Mouse (Mus musculus): ENCODE data around the gene Olfr38. TPM values are rescaled to one million over a fixed set of nuclear protein-coding genes. Genes with fewer than 3 reads are reported as not detected.

The Olfr38 gene
- polyA plus RNA-seq, 1 experiment from 2014 or later: not detected

GRCm38 (mm10) chr6:42790247-42790948 lies 34.2 kb downstream of the Olfr38 start:
- WGBS: 48% methylated on average over 4 of the region's 4 CpGs
- Histone ChIP-seq H3K9ac (replicated peaks; ENCODE audit: low read depth, low read length) (no peak overlapping the region), H3K36me3 (ENCODE audit: control insufficient read depth, insufficient read depth) (no peaks in the 10 kb centered on the region), H3K27ac (ENCODE audit: low read length) (peak overlapping the region; percentile 79), H3K4me2 (ENCODE audit: low read length) (no peak overlapping the region), H3K4me1 (replicated peaks; ENCODE audit: control insufficient read depth, insufficient read depth, low read length) (no peaks in the 10 kb centered on the region), H3K27me3 (replicated peaks; ENCODE audit: control insufficient read depth, insufficient read depth, low read length) (no peaks in the 10 kb centered on the region), H3K9me3 (ENCODE audit: control insufficient read depth, low read length) (peaks cover 2% of the 10 kb centered on the region; the same call in 1 of the 2 replicates), H3K4me3 (replicated peaks; ENCODE audit: low read length) (no peak overlapping the region)
- peak; percentile 31 for ATAC-seq

DNA sequence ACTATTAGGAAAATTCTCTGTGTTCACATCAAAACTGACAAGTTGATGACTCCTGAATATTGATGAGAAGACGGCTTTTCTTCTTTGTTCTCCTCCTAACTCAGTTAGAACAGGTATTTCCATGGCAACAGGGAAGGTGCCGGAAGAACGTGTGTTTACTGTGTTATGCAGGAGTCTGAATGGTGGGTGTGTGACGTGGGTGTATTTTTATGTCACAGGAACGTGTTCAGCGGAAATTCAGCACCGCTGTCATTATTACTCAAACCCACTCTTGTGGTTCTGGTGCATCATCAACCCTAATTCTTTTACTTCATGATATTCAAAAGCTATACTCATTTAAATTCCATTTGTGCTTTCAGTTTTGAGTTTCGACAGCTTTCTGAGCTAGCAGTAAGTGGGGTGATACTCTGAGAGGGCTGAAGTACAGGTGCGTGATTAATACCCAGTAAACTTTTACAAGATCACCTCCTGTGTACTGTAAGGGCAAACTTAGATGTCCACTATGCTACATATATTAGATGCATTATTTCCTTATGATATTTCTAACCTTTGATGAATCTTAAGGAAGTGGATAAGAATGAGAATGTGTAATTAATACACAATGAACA lies 34.8 kb downstream of the Olfr38 start:
- no peak overlapping the region for H3K27ac ChIP-seq (ENCODE audit: low read length)

DNA sequence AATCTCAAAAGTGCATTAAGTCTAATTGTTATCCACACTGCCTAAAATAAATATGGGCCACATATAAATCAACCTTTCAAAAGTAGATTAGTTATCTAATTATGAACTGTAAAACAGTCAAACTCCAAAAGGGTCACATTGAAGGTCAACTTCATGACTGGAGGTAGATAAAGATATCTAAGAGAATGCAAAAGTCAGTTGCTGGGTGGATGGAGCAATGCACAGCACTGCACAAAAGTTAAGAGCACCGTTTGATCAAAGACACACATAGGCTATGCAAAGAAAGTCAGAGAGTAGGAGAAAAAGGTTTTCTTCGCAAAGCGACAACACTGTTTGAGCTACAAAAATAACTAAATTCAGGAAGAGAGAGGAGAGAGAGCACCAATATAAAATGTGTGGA lies 38.8 kb downstream of the Olfr38 start:
- Histone ChIP-seq H3K9me3 (ENCODE audit: control insufficient read depth, low read length) (peaks cover 2% of the 10 kb centered on the region; the same call in 1 of the 2 replicates), H3K4me2 (ENCODE audit: low read length) (no peak overlapping the region), H3K4me1 (replicated peaks; ENCODE audit: control insufficient read depth, insufficient read depth, low read length) (no peaks in the 10 kb centered on the region), H3K9ac (replicated peaks; ENCODE audit: low read depth, low read length) (no peak overlapping the region), H3K4me3 (replicated peaks; ENCODE audit: low read length) (no peak overlapping the region), H3K36me3 (ENCODE audit: control insufficient read depth, insufficient read depth) (no peaks in the 10 kb centered on the region), H3K27me3 (replicated peaks; ENCODE audit: control insufficient read depth, insufficient read depth, low read length) (no peaks in the 10 kb centered on the region), H3K27ac (ENCODE audit: low read length) (no peak overlapping the region)
- no peak for ATAC-seq
- 91% methylated on average over 3 of the region's 3 CpGs for WGBS

More for the DNA sequence above, 34.8 kb downstream of the Olfr38 start:
- H3K9ac ChIP-seq (replicated peaks; ENCODE audit: low read depth, low read length): no peak overlapping the region
- ATAC-seq: peak; percentile 95
- no peaks in the 10 kb centered on the region for H3K4me1 ChIP-seq (replicated peaks; ENCODE audit: control insufficient read depth, insufficient read depth, low read length)
- no peaks in the 10 kb centered on the region for H3K27me3 ChIP-seq (replicated peaks; ENCODE audit: control insufficient read depth, insufficient read depth, low read length)
- 63% methylated on average over 9 of the region's 9 CpGs for WGBS
- H3K4me2 ChIP-seq (ENCODE audit: low read length): no peak overlapping the region
- H3K36me3 ChIP-seq (ENCODE audit: control insufficient read depth, insufficient read depth): no peaks in the 10 kb centered on the region
- peaks cover 2% of the 10 kb centered on the region; the same call in 1 of the 2 replicates for H3K9me3 ChIP-seq (ENCODE audit: control insufficient read depth, low read length)
- no peak overlapping the region for H3K4me3 ChIP-seq (replicated peaks; ENCODE audit: low read length)

- 94% methylated on average over 1 of the region's 1 CpGs for WGBS
- H3K4me1 ChIP-seq (replicated peaks; ENCODE audit: control insufficient read depth, insufficient read depth, low read length): no peaks in the 10 kb centered on the region
- no peak within 1 kb of the TSS for H3K4me2 ChIP-seq (ENCODE audit: low read length)
- no peaks in the 10 kb centered on the region for H3K9me3 ChIP-seq (ENCODE audit: control insufficient read depth, low read length)
- H3K9ac ChIP-seq (replicated peaks; ENCODE audit: low read depth, low read length): no peak within 1 kb of the TSS
- H3K4me3 ChIP-seq (replicated peaks; ENCODE audit: low read length): no peak within 1 kb of the TSS
- no peaks in the 10 kb centered on the region for H3K36me3 ChIP-seq (ENCODE audit: control insufficient read depth, insufficient read depth)
- no peak for ATAC-seq
- H3K27ac ChIP-seq (ENCODE audit: low read length): no peak within 1 kb of the TSS
- H3K27me3 ChIP-seq (replicated peaks; ENCODE audit: control insufficient read depth, insufficient read depth, low read length): no peaks in the 10 kb centered on the region
These were observed 55.4 kb downstream of the Olfr38 start, which contains the start of gene Olfr450 for GRCm38 (mm10) chr6:42811639-42812038. Gene Olfr450, plus strand, starts transcription at chr6:42811939.

Other genes starting within 250 kb of the Olfr38 start
- not detected in 2 replicates for gene Olfr455, start 208.8 kb upstream of the Olfr38 start, polyA plus RNA-seq (2015; fragmentation: Nextera tagmentation; extraction: Ambion mirVana)
- gene Tcaf3, start 158.7 kb upstream of the Olfr38 start, polyA plus RNA-seq (2015; fragmentation: Nextera tagmentation; extraction: Ambion mirVana): not detected in 2 replicates
- 1.0 and 1.6 TPM in 2 replicates for gene Tcaf2, start 111.2 kb upstream of the Olfr38 start, polyA plus RNA-seq (2015; fragmentation: Nextera tagmentation; extraction: Ambion mirVana)
- gene Tcaf1, start 46.3 kb upstream of the Olfr38 start, polyA plus RNA-seq (2015; fragmentation: Nextera tagmentation; extraction: Ambion mirVana): 211 and 221 TPM in 2 replicates
- not detected in 2 replicates for gene Olfr453, start 17.0 kb upstream of the Olfr38 start, polyA plus RNA-seq (2015; fragmentation: Nextera tagmentation; extraction: Ambion mirVana)
- not detected in 2 replicates for gene Olfr452, start 28.7 kb downstream of the Olfr38 start, polyA plus RNA-seq (2015; fragmentation: Nextera tagmentation; extraction: Ambion mirVana)
- gene Olfr450, start 55.5 kb downstream of the Olfr38 start, polyA plus RNA-seq (2015; fragmentation: Nextera tagmentation; extraction: Ambion mirVana): not detected in 2 replicates
- not detected in 2 replicates for gene Olfr449, start 78.0 kb downstream of the Olfr38 start, polyA plus RNA-seq (2015; fragmentation: Nextera tagmentation; extraction: Ambion mirVana)
- not detected in 2 replicates for gene Olfr448, start 134.0 kb downstream of the Olfr38 start, polyA plus RNA-seq (2015; fragmentation: Nextera tagmentation; extraction: Ambion mirVana)
- not detected in 2 replicates for gene Olfr447, start 152.5 kb downstream of the Olfr38 start, polyA plus RNA-seq (2015; fragmentation: Nextera tagmentation; extraction: Ambion mirVana)
- gene Olfr446, start 165.0 kb downstream of the Olfr38 start, polyA plus RNA-seq (2015; fragmentation: Nextera tagmentation; extraction: Ambion mirVana): not detected in 2 replicates
- gene Olfr444, start 192.7 kb downstream of the Olfr38 start, polyA plus RNA-seq (2015; fragmentation: Nextera tagmentation; extraction: Ambion mirVana): not detected in 2 replicates